Mouse (Mus musculus) left cerebral cortex, adult 2 months (tissue): ENCODE measurements at regions not wholly inside any gene's neighbourhood (a gene's known extent, or its start where the extent isn't known, plus 50 kb on each side); places are given as distances from the start of the nearest gene placed in this dataset.

Experiments
- DNase-seq, 2 experiments: peaks; one replicate each; pipeline ENCODE4 v3.0.0; 2021 to 2022; ENCODE audit warnings: low spot score in 2 of 2, mixed read lengths in 1 of 2; ENCODE audit errors: extremely low spot score in 1 of 2
- H3K27ac ChIP-seq: fragments of 200-600 bp; 2 replicates; pipeline ENCODE4 v1.8.1; 2022
- H3K4me3 ChIP-seq: fragments of 200-600 bp; 2 replicates; pipeline ENCODE4 v1.8.1; 2022
- CTCF ChIP-seq: fragments of 200-600 bp; IDR thresholded peaks from 2 replicates; pipeline ENCODE4 v1.8.1; 2022; ENCODE audit warnings: antibody characterized with exemption, mild to moderate bottlenecking, moderate library complexity
- intact Hi-C: fragments of 180-260 bp; cut with DNase I; formaldehyde crosslinking; loops from one replicate; pipeline ENCODE4 v1.15.1; 2025

GRCm38 (mm10) chr10:98831488-98831887, 82.7 kb upstream of the Atp2b1 start:
- no peak for DNase-seq
- Histone ChIP-seq H3K4me3 (no peak overlapping the region), H3K27ac (no peak overlapping the region)
- TF ChIP-seq CTCF = no peak
- intact Hi-C loops = no loop called here

- TF ChIP-seq CTCF = no peak
- intact Hi-C loops = no loop called here
- Histone ChIP-seq H3K4me3 (no peak overlapping the region), H3K27ac (no peak overlapping the region)
- DNase-seq = no peak
Observed at GRCm38 (mm10) chr10:98837289-98838181, 76.7 kb upstream of the Atp2b1 start.

GRCm38 (mm10) chr10:98838926-98839679, 75.1 kb upstream of the Atp2b1 start:
- intact Hi-C loops = no loop called here
- no peak for DNase-seq
- Histone ChIP-seq H3K27ac (no peak overlapping the region), H3K4me3 (no peak overlapping the region)
- no peak; the same call in none of the 2 replicates for TF ChIP-seq CTCF

- H3K4me3 ChIP-seq = no peak overlapping the region
- intact Hi-C loops = no loop called here
- no peak overlapping the region for H3K27ac ChIP-seq
- no peak for DNase-seq
- TF ChIP-seq CTCF = no peak
Observed at GRCm38 (mm10) chr10:98839963-98840362, 74.2 kb upstream of the Atp2b1 start.

GRCm38 (mm10) chr10:98840411-98840810, 73.8 kb upstream of the Atp2b1 start:
- Histone ChIP-seq H3K27ac (no peak overlapping the region), H3K4me3 (no peak overlapping the region)
- intact Hi-C loops = no loop called here
- no peak for TF ChIP-seq CTCF
- DNase-seq = no peak

DNA sequence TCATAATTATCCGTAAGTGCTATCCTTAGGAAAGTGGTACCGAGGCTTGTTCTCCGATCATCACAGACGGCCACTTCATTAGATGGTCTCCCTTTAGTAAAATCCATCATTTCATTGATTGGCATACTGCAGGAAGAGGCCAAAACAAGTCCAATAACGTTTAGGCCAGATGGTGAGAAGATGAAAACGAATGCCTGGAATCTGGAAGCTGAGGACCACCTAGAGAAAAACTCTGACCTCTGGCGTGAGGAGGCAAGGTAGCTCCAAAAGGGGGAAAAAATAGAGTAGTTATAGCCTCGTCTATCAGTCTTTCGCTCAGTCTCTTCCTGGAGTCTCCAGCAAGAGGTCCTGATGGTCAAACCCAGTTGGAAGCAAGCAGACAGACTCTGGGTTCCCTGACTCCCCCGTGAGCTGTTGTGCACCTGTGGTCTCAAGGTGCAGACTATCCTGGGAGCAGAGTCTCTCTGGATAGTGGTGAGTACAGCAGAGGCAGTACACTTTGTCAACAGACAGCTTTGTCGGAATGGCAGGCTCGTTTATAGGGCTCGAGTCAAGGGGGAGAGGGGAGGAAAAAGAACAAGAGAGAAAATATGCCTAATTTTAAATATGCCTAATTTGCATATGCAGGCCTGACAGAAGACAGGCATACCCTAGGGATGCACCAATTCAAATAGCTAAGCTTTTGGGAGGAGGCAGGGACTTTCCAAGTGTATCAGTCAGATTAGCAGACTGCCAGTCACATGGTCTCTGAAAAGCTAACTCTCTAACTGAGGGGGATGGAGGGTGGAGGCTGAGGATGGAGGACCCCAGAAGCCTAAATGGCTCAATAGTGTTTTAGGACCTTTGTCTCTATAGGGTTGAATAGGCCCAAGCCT, 73.0 kb upstream of the Atp2b1 start:
- no peak for TF ChIP-seq CTCF
- intact Hi-C loops = no loop called here
- DNase-seq = no peak
- Histone ChIP-seq H3K4me3 (no peak overlapping the region), H3K27ac (no peak overlapping the region)

- no peak for TF ChIP-seq CTCF
Observed at GRCm38 (mm10) chr10:98841860-98842259, 72.3 kb upstream of the Atp2b1 start.

GRCm38 (mm10) chr10:98842721-98843120, 71.5 kb upstream of the Atp2b1 start:
- Histone ChIP-seq H3K27ac (no peak overlapping the region), H3K4me3 (no peak overlapping the region)
- DNase-seq = no peak
- TF ChIP-seq CTCF = no peak
- intact Hi-C loops = no loop called here

More at GRCm38 (mm10) chr10:98841860-98842259, 72.3 kb upstream of the Atp2b1 start:
- no peak for DNase-seq
- no peak overlapping the region for H3K4me3 ChIP-seq
- no peak overlapping the region for H3K27ac ChIP-seq
- intact Hi-C loops = no loop called here

- no peak for DNase-seq
- H3K27ac ChIP-seq = no peak overlapping the region
- intact Hi-C loops = no loop called here
- no peak overlapping the region for H3K4me3 ChIP-seq
- no peak for TF ChIP-seq CTCF
Observed at GRCm38 (mm10) chr10:98849851-98850250, 64.4 kb upstream of the Atp2b1 start.

DNA sequence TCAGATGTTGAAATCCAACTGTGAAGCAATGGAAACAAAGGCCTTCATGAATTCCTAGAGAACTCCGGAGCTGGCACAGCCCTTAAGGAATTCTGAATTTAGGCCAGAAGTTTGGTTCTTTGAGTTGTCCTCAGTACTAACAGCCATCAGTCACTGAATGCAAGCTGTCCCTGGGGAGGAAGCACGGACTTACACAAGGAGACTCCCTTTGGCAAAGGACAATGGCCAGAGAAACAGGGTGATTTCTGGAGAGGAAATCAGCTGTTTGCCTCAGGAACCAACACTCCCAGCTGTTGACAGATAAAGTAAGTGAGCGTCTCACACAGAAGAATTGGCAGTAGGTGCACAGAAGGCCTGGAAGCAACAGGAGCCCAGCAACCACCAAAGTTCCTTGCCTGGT, 56.8 kb upstream of the Atp2b1 start:
- Histone ChIP-seq H3K27ac (no peak overlapping the region), H3K4me3 (no peak overlapping the region)
- intact Hi-C loops = no loop called here
- no peak for TF ChIP-seq CTCF
- DNase-seq = no peak

DNA sequence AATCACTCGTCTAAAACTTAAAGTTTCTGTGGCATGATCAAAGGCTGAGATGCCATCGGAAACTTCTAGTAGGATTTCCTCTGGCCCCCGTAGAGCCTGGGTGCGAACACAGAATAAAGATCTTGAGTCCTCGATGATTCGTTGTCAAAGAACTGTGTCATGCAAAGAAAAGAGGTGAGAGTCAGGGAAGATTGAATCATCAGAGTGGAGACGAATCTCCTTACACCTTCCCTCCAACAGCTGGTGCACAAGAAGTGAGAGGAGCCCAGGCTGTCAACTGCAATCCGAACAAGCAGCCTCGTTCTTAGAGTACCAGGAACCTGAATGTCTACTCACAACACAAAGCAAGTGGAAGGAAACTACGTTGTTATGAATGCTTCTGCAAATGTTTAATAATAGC, 52.7 kb upstream of the Atp2b1 start:
- H3K27ac ChIP-seq = no peak overlapping the region
- TF ChIP-seq CTCF = no peak
- H3K4me3 ChIP-seq = no peak overlapping the region
- DNase-seq = no peak
- intact Hi-C loops = no loop called here
